Mouse (Mus musculus) kidney, adult 2 months (tissue): ENCODE data around the gene 1700019D03Rik. TPM values are rescaled to one million over a fixed set of nuclear protein-coding genes. Genes with fewer than 3 reads are reported as not detected.

ENCODE experiments used
- DNase-seq: peaks from one replicate; pipeline ENCODE4 v3.0.0; 2021
- H3K27ac ChIP-seq: fragments of 200-500 bp; 2 replicates; pipeline ENCODE4 v1.5.1; 2012; ENCODE audit warnings: low read depth, low read length, control low read depth, inconsistent platforms; ENCODE audit not compliant: insufficient read depth
- H3K27me3 ChIP-seq: fragments of 200-500 bp; replicated peaks from 2 replicates; pipeline ENCODE4 v1.6.1; 2012; ENCODE audit warnings: mild to moderate bottlenecking, moderate library complexity, low read length, inconsistent platforms; ENCODE audit not compliant: control insufficient read depth, insufficient read depth
- H3K36me3 ChIP-seq: fragments of 200-500 bp; 2 replicates; pipeline ENCODE4 v1.6.1; 2012; ENCODE audit warnings: mild to moderate bottlenecking, moderate library complexity, low read length, inconsistent platforms; ENCODE audit not compliant: control insufficient read depth, insufficient read depth
- H3K4me1 ChIP-seq: fragments of 200-500 bp; 2 replicates; pipeline ENCODE4 v1.6.1; 2011; ENCODE audit warnings: low read length; ENCODE audit not compliant: control insufficient read depth, insufficient read depth
- H3K4me3 ChIP-seq: fragments of 200-500 bp; 2 replicates; pipeline ENCODE4 v1.5.1; 2011; ENCODE audit warnings: mild to moderate bottlenecking, low read depth, low read length, control low read depth; ENCODE audit not compliant: insufficient read depth
- CTCF ChIP-seq: fragments of 200-500 bp; conservative IDR thresholded peaks from 2 replicates; pipeline ENCODE4 v1.5.1; 2011; ENCODE audit warnings: low read depth, mild to moderate bottlenecking, control low read depth, low read length, moderate library complexity, mixed read lengths; ENCODE audit not compliant: insufficient read depth, insufficient read length
- POLR2A ChIP-seq: fragments of 200-500 bp; IDR thresholded peaks from one replicate; pipeline ENCODE4 v1.6.1; 2011; ENCODE audit warnings: low read depth, low read length, control low read depth
- WGBS: fragments of 180-500 bp; shearing (Covaris S2); methylation state at CpG from one replicate; pipeline ENCODE4 v1.1.7; 2018; 5-methylcytosine and 5-hydroxymethylcytosine counted together
- polyA plus RNA-seq: library from polyadenylated mRNA; depleted of rRNA; stranded (reverse); fragments of >200 nt; gene quantifications from 2 replicates; pipeline ENCODE4 v1.2.3, GENCODE M21; 2012; rRNA removed

1700019D03Rik gene
- 1.1 and 2.1 TPM in 2 replicates for polyA plus RNA-seq

DNA sequence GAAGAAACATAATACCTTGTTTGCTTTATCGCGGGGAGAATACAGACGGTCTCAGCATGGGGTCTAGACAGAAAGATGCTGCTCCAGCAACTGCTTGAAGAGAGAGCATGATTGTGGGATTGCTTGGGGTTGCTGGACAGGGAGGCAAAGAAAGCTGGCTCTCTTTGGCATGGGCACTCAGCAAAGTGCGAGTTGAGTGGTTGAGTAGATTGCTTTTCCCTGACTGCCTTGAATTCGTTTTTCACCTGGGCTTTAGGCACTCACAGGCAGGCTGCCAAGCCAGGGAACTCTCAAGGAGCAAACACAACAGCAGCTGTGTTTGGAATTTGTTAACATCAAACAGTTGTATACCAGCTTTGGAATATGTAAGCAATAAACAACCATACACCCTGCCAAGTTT lies at the start of gene 1700019D03Rik:
Gene 1700019D03Rik, minus strand, starts transcription at position 101 of the 400 bp plus-strand sequence.
- no peaks in the 10 kb centered on the region for H3K27me3 ChIP-seq
- H3K36me3 ChIP-seq: no peaks in the 10 kb centered on the region
- H3K4me3 ChIP-seq: no peak within 1 kb of the TSS
- no peak for TF ChIP-seq POLR2A
- TF ChIP-seq CTCF: no peak
- H3K4me1 ChIP-seq: no peaks in the 10 kb centered on the region
- H3K27ac ChIP-seq: no peak within 1 kb of the TSS
- no peak for DNase-seq
- WGBS: 54% methylated on average over 5 of the region's 5 CpGs

GRCm38 (mm10) chr1:53063921-53064320 lies 43.9 kb upstream of the 1700019D03Rik start:
- no peak for TF ChIP-seq CTCF
- TF ChIP-seq POLR2A: no peak
- WGBS: 89% methylated on average over 4 of the region's 4 CpGs
- H3K4me3 ChIP-seq: no peak overlapping the region
- no peaks in the 10 kb centered on the region for H3K36me3 ChIP-seq
- H3K27me3 ChIP-seq: no peaks in the 10 kb centered on the region
- H3K4me1 ChIP-seq: no peaks in the 10 kb centered on the region
- DNase-seq: no peak
- H3K27ac ChIP-seq: no peak overlapping the region

DNA sequence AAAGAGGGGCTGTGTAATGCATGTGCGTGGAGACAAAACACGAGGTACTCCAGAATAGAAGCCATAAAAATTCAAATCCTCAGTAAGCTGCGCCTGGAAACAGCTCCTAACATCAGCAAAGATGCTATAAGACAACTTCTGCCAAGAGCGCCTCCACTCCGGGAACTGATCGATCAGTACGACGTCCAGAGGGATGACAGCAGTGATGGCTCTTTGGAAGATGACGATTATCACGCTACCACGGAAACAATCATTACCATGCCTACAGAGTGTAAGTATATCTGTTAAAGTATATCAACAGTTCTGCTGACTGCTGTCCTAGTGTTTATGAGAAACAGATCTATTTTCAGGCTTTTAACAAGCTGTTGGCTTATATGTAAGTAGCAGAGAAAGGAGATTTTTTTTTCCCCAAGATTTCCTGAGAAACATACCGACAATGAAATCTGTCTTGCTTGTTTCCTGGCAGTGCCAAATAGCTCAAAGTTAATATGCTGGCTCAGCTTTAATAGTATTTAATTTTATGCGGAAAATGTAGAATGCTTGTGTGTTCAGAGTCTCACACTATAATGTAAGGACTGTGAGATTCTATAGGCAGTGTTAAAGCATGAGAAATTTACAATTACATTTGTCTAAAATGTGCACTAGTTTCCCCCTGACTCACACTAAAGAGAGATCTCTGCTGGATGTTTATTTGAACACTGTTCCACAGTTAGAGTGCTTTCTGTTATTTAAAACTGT lies 42.1 kb upstream of the 1700019D03Rik start:
- no peak for DNase-seq
- H3K4me3 ChIP-seq: no peak overlapping the region
- H3K27me3 ChIP-seq: no peaks in the 10 kb centered on the region
- TF ChIP-seq POLR2A: no peak
- no peak for TF ChIP-seq CTCF
- no peaks in the 10 kb centered on the region for H3K4me1 ChIP-seq
- H3K36me3 ChIP-seq: no peaks in the 10 kb centered on the region
- 61% methylated on average over 13 of the region's 13 CpGs for WGBS
- H3K27ac ChIP-seq: no peak overlapping the region

GRCm38 (mm10) chr1:53061340-53061739 lies 41.4 kb upstream of the 1700019D03Rik start, which contains the start of gene Mstn:
Gene Mstn, plus strand, starts transcription at chr1:53061640.
- Histone ChIP-seq H3K4me1 (no peaks in the 10 kb centered on the region), H3K27me3 (no peaks in the 10 kb centered on the region), H3K27ac (no peak within 1 kb of the TSS), H3K36me3 (no peaks in the 10 kb centered on the region), H3K4me3 (no peak within 1 kb of the TSS)
- WGBS: 69% methylated on average over 6 of the region's 6 CpGs
- DNase-seq: no peak
- TF ChIP-seq POLR2A (no peak), CTCF (no peak)

DNA sequence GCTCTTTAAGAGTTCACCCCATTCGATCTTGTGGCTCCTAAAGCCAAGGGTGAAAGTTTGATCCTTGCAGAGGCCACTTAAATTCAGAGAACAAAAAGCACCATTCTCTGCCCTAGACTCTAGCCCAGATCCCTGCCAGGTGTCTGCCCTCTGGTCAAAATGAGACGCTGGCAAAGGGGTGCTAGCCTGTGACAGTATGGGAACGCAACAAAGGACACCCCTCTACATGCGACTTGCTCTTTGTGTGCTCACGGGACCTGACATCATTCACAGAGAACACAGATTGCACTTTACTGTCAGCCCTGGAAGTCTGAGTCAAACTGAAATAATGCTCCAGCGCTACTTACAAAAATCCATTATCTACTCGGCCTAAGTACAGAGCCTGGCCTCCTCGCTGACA lies 40.5 kb upstream of the 1700019D03Rik start:
- Histone ChIP-seq H3K36me3 (no peaks in the 10 kb centered on the region), H3K4me3 (no peak overlapping the region), H3K4me1 (no peaks in the 10 kb centered on the region), H3K27me3 (no peaks in the 10 kb centered on the region), H3K27ac (no peak overlapping the region)
- WGBS: 81% methylated on average over 8 of the region's 8 CpGs
- TF ChIP-seq POLR2A: no peak
- no peak for DNase-seq

DNA sequence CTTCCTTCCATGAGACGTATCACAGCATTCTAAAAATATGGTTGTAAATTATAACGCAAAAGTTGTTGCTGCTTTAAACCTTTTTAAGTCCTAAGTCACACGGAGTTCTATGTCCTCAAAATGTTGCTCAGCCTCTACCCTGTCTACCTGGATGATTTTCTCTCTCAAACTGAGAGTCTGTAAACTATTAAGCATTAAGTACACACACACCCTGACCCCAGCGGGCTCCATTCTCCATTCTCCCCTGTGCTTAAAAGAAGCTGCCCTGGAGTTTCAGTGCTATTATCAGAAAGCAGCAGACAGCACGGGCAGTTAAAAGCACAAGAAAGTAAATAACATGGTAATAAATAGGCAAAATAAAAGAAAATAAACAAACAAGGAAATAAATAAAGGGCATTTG lies 39.1 kb upstream of the 1700019D03Rik start:
- TF ChIP-seq CTCF (no peak), POLR2A (no peak)
- Histone ChIP-seq H3K36me3 (no peaks in the 10 kb centered on the region), H3K27me3 (no peaks in the 10 kb centered on the region), H3K27ac (no peak overlapping the region), H3K4me3 (no peak overlapping the region), H3K4me1 (no peaks in the 10 kb centered on the region)
- no peak for DNase-seq
- WGBS: 66% methylated on average over 5 of the region's 5 CpGs

- TF ChIP-seq POLR2A (no peak), CTCF (peak; percentile 38)
- Histone ChIP-seq H3K27me3 (no peaks in the 10 kb centered on the region), H3K4me1 (no peaks in the 10 kb centered on the region), H3K36me3 (no peaks in the 10 kb centered on the region), H3K4me3 (no peak overlapping the region), H3K27ac (no peak overlapping the region)
- peak; percentile 47 for DNase-seq
- 43% methylated on average over 9 of the region's 9 CpGs for WGBS
Measured at GRCm38 (mm10) chr1:53053087-53054022, 33.4 kb upstream of the 1700019D03Rik start.
